Mouse (Mus musculus) heart, adult 8-10 months (tissue): ENCODE measurements around the gene Mob3a. TPM values are rescaled to one million over a fixed set of nuclear protein-coding genes. Genes with fewer than 3 reads are reported as not detected.

Source experiments
- DNase-seq: peaks from one replicate; pipeline ENCODE4 v3.0.0; 2022; ENCODE audit warnings: low spot score
- total RNA-seq, 4 experiments: library from RNA; stranded (reverse); gene quantifications; 2 replicates each; pipeline ENCODE4 v1.2.4; 2022

Mob3a gene
- total RNA-seq = 1 to 10 TPM; 3.8 to 6.0 (median 5.4) TPM

DNA sequence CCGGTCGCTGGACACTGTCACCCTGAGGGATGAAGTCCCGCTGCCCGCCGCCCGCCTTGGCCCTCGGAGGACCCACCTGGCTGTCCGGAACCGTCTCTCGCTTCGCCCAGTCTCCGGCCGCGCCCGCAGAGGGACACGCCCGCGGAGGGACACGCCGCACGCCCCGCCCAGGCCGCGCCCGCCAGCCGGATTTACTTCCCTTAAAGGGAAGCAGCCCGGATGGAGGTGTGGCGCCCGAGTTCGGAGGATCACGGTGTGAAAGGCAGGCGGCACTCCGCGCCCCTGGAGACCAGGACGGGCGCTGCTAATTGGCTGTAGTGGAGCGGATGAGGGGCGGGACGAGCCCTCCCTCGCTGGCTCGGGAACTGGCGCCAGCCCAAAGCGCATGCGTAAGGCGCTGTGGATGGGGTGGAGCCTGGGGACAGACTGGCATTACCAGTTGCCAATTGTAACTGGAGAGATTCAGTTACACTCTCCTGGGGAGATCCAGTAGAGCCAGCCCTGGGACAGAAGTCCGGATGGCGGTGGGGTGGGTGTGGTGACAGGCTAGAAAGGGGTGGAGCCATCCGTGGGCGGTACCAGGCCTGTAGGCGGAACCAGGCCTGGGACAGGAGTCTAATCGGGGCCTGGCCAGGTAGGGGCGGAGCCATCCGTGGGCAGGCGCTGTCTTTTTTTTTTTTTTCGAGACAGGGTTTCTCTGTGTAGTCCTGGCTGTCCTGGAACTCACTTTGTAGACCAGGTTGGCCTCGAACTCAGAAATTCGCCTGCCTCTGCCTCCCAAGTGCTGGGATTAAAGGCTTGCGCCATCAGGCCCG, at the start of gene Mob3a, which contains the start of gene Izumo4:
TSS of gene Mob3a (minus strand) at position 257 of the 815 bp plus-strand sequence.
TSS of gene Izumo4 (plus strand) at position 464 of the 815 bp plus-strand sequence.
- peak; percentile 99 for DNase-seq

DNA sequence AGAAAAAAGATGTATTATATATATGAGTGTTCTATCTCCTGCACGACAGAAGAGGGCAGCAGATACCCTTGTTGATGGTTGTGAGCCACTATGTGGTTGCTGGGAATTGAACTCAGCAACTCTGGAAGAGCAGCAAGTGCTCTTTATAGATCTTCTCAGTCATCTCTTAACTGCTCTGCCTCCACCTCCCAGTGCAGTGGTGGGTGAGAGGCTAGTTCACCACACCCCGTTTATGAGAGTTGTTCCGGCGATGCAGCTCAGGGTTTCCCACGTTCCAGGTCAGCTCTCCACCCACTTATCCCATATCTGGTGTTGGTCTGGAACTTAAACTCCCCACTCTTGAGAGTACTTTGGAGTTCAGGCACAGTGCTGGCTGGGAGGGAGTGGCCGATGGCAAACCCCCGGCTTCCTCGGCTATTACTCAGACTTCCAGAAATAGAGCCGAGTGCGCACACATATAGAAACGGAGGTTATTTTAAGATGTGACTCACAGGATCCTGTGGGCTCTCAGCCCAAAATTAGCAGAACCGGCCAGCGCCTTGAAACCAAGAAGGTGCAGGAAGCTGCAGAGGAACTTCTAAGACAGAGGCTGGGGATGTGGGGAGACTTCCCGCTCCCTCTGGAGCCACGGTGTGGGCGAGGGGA, 49.5 kb upstream of the Mob3a start:
- DNase-seq = peak; percentile 88

DNA sequence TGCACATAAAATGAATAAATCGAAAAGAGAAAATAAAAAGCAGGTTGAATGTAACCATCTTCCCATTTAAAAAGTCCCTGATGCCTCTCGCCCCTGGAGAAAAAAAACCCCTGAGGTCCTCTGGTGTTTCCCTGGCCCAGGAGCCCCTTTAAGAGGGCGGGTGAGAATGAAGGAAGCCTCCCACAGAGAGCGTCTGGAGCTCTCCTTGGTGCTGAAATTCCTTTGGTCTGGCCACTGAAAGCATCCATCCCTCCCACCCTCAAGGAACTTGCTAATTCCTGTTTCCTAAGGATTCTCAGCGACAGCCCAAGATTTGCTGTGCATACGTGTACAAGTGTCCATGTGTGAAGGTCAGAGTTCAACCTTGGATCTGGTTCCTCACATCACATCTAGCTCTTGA, 46.8 kb upstream of the Mob3a start:
- peak; percentile 55 for DNase-seq

DNA sequence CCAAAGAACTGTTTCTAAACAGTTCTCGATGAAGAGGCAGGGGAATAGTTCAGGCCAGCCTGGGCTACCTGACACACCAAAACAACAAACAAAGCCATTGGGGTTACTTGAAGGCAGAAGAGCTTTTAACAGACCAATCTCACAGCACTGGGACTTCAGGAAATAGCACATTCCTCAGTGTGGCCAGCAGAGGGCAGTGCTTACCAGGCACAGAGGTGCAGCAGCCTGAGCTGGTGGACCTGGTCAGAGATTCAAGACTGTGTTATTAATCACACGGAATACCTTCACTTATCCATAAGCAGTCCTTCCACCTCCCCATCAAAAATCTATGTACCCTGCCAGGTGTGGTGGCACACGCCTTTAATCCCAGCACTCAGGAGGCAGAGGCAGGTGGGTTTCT, 45.6 kb upstream of the Mob3a start:
- peak; percentile 76 for DNase-seq

DNA sequence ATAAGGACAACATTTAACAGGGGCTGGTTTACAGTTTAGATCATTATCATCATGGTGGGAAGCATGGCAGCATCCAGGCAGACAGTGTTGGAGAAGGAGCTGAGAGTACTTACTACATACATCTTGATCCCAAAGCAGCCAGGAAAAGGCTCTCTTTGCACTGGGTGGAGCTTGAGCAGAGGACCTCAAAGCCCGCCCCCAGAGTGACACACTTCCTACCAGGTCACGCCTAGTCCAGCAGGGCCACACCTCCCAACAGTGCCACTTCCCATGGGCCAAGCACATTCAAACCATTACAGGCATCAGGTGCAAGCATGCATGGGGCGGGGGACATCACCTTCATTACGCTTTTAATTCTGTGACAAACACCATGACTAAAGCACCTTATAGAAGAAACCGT, 42.5 kb upstream of the Mob3a start:
- DNase-seq = no peak

DNA sequence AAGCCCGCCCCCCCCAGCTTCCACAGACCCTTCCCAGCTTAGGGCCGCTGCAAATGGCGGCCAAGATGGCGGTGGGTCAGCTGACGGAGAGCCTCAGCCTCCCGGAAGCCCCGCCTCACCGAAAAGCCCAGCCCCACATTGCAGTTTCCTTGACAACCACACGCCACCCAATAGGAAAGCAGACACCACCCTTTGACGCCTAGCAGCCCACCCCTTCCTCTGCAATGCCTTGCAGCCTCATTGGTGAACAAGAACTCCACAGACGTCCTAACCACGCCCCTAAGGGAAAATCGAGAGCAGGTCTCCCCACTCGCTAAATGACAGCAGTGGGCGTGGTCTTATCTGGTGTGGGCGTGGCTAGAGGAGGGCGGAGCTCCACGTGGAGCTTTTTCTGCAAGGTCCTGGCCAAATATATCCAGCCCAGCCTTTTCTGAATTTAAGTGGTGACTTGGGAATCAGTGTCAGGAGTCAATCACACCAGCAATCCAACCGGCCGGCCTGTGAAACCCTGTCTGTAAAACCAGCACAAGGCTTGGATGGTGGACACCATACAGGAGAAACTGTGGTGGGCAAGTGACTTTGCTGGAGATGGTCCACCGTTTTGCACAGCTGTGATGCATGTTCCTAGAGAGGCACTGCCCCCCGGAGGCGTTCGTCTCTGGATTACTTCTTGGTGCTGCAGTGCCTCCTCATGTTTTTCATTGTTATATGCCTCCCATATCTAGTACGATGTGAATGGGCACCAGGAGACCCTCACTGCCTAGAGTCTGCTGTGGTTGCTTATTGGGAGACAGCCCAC, 40.6 kb upstream of the Mob3a start, which contains the start of gene Ap3d1:
TSS of gene Ap3d1 (minus strand) at position 85 of the 799 bp plus-strand sequence.
- peak; percentile 99 for DNase-seq

DNA sequence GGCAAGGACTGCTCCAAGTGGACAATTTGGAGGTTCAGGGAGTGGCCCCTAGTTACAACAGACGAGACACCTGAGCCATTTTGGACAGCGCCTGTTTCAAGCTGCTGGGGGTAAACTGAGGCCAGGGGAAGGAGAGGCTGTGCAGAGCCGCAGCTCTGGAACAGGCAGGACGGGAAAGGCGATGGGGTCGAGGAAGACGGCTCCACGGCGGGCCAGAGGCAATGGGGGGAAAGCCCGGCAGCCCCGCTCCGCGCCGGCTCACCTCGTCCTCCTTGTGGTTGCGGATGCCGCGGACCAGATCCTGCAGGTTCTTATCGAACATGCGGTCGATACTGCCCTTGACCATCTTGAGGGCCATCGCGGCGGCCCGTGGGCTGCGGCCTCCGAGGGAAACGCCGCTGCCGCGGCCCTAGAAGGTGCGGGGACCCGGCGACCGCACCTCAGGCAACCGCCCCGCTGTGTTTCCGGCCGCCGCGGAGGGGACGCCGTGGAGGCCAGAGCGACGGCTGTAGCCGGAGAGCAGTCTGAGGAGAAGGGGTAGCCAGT, 39.9 kb upstream of the Mob3a start:
- no peak for DNase-seq

DNA sequence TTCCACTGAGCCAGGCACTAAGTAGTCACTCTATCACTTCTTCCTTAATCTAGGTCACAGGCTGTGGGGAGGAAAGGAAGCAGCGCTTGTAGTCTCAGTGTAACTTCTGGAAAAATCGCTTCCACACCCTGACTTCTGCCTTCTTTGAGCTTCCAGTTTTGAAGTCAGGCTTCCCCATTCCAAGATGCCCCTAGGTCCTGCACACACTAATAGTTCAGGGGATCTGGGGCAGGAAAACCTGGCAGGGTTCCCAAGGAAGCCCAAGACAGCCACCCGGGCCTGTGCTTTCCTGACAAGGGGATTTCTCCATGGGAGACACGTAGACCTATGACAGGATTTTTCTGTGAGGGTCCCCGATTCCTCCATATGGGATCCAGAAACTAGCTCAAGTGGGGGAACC, 39.4 kb upstream of the Mob3a start:
- no peak for DNase-seq

DNA sequence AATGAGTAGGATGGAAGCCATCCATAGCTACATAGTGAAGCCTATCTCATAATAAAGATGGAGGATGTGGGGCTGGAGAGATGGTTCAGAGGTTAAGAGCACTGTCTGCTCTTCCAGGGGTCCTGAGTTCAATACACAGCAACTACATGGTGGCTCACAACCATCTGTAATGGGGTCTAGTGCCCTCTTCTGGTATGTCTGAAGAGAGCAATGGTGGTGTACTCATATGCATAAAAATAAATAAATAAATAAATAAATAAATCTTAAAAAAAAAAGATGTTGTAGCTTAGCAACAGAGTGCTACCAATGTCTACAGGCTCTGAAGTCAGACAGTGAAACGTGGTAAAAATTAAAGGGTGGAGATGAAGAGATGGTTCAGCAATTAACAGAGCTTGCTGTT, 36.9 kb upstream of the Mob3a start:
- DNase-seq = no peak

DNA sequence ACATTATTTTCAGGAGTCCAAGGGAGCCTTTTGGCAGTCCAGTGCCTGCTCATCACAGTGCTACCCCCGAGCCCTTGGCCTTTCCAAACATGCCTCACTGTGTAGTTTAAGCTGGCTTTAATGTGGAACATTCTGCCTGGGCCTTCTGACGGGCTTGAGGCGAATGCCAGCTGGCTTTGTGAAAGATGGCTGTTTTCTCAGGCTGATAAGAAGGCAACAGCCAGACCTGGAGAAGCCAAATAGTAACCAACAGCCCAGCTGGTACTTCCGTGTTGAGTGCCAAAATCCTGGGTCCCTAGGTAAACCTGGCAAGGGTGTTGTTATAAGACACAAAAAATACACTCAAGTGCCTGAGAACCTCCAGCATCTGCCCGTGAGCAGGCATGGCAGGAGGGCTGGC, 35.0 kb upstream of the Mob3a start:
- DNase-seq = no peak

DNA sequence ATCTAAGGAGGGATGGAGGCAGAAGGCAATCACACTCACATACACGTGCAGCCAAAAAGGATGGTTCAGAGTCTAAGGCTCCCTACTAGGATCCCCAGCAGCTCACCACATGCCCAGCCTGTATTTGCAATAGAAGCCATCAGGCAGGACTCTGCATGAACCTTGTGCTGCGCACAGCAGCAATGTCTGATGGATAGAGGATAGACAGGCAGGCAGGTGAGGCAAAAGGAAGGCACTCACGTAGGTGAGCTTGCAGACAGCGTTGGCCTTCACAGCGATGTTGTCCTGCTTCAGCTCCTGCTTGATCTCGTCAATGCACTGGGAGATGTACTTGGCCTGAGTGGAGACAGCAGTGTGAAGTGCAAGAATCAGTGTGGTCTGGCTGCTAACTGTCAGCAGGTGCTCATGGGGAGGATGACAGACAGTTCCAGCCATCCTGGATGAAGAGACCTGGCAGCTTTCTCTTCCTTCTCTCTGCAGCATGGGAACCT, 30.9 kb upstream of the Mob3a start:
- no peak for DNase-seq

DNA sequence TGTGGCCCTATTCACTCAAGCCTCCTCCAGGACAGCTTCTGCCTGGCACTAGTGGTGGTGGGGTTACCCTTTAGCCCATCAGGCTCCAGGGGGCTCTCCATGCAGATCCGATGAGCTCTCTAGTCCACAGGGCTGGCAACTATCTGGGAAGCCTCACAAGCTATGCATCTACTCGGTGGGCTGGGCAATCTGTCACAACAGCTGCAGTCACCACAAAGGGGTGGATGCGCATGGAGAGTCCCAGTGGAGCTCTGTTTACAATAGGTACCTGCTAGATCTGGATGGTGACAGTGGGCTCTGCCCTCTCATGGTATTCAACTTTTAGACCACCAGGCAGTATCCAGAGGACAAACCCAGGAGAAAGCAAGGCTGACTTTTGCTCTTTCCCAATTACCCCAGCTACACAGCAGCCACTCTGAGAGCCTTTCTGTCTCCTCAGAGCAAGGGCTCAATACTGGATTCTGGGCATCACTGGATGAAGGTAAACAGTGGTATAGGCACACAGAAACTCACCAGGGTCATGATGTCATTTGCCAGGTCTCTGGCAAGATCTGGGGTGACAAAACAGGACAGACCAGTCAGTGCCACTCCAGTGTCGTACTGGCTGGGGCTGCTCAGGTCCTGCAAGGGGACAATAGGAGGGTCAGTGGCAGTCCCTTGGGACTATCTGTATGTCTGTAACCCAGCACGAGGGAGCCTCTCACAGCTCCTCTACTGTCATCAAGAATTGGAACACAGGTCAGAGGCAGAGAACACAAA, 25.8 kb upstream of the Mob3a start:
- DNase-seq = no peak

DNA sequence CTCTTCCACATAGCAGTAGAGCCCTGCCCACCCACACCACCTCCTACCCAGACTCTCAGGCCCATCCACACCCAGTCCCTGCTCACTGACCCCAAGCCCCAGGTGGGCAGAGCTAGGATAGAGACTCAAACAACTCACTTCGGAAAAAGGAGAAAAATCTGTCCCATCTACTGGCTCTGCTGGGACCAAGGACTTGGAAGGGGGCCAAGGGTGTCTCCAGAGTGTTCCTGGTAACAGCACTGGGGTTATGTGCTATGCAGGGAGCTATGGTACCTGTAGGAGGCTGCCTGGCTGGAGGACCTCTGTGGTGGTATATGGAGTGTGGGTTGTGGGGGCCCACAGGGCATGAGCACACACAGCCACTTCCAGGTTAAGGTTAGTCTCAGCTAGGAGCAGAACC, 15.5 kb upstream of the Mob3a start:
- DNase-seq = no peak

DNA sequence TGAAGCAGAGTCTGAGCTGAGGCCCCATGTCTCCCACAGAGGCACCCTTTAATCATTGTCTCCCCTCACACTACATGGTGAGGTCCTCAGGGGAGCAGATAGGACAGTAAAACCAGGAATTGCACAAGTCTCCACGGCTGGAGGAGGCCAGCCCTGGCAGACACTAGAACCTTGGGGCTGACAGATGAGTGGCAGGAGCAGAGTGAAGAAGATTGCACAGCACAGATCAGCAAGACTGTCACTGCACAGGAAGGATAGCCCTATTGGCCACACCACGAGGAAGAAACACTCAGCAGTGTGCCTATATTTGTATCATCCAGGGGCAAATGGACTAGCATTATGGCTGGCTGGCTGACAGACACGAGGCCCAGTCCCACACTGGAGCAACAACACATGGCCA, 9.1 kb upstream of the Mob3a start:
- no peak for DNase-seq

DNA sequence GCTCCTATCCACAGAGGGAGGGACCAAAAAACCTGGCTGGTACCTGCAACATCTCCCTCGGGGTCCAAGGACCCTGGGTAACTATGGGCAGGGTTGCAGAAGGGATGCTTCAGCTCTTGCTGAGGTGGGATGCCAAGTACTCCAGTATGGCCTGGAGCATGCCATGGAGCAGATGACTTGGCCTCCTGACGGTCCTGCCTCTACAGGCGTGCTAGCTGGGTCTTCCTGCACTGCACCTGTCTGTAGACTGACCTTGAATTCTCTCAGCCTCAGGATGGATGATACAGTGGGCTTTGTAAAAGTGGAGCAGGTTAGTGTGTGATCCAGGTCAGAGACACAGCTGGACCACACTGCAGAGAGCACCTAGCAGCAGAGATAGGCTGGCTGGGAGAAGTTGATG, 3.7 kb upstream of the Mob3a start:
- DNase-seq = no peak

DNA sequence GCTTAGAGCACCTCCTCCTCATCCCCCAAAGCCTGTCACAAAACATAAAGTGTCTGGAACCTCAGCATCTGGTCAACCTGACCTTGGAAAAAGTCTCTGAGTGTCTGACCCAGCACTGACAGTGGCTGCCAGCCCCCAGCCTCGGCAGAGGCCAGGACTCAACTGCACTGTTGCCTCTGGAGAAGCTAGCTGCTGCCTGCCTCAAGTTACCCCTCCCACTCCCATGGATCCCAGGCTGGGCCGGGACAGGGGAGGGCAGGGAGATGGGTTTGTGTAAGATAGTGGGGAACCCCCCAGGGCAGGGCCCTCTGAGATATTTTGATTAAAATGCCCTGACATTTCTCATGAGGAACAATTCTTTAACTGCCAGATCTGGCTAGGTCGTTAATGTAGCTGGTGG, 3.3 kb upstream of the Mob3a start:
- DNase-seq = no peak

DNA sequence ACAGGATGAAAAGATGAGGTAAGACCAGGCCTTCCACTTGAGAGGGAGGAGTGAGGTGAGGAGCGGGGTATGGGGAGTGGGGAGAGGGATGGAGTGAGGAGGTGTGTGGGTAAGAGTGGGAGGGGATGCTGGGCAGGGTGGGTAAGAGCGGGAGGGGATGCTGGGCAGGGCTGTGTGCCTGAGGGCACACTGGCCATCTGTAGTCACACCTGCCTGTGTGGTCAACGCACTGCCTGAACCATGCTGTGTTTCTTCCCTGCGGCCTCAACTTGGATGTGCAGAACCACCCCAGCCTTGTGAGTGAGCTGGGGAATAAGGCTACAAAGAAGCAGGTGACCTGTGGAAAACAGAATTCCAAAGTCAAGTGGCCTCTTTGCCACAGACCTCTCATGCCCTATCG, 2.6 kb upstream of the Mob3a start:
- no peak for DNase-seq

DNA sequence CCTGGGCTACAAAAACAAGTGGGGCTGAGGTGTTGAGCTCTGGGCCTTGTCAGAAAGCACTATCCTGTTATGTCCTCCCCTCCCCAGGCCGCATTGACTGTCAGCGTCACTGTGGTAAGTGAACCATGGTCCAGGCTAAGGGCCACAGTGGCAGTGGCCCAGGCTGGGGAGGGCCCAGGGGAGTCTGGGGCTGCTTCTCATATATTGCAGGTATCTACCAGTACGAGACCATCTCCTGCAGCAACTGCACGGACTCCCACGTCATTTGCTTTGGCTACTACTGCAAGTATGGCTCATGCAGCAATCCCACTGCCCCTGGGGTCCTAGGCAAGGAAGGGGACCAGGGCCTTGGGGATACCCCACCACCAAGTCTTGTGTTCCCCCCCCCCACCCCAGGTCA, 1.9 kb upstream of the Mob3a start:
- no peak for DNase-seq

DNA sequence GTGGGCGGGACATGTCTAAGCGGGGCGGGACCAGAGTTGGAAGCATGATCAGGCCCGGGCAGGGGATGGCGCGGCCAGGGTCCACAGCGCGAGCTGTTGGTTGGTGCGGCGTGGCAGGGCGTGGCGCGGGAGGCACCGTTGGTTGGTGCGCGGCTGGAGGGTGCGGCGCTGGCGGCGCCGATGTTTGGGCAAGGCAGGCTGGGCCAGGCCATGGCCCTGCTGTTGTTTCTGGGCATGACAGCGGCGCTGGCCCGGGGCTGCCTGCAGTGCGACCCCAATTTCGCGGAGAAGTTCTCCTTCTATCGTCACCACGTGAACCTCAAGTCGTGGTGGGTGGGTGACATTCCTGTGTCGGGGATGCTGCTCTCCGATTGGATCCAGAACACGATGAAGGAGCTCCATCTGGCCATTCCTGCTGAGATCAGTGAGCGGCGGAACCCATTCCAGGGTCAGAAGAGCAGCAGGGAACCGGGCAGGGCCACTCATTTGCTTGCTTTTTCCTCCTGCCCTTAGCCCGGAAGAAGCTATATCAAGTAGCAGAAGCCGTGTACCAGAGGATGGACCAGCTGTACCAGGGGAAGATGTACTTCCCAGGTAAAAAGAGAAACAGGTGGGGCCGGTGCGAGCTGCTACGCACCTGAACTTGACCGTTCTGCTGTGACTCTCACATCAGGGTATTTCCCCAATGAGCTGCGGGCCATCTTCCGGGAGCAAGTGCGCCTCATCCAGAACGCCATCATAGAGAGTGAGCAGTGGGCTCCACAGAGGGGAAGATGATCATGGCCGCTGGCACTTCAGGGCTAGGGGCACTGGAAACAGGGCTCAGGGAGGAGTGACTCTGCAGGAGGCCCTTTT, 986 bp upstream of the Mob3a start:
- peak; percentile 91 for DNase-seq

DNA sequence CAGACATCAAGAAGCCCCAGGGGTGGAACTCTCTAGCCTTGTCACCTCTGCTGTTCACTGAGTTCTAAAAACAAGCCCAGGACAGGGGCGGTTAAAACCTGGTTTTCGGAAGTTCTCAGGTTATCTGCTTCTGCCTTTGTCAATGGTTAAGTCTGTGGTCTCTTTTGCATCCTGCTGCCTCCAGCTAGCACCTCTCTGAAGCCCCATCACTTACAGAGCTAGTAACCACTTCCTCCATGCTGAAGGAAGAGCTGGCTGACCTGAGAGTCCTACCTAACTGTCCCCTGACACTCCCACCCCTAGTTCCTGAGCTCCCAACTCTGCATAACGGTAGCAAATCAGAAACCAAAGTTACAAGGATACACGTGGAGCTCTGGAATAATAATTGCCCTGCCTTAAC, 1.0 kb downstream of the Mob3a start:
- DNase-seq = no peak
